Mouse (Mus musculus): ENCODE data around the gene Kxd1. TPM values are rescaled to one million over a fixed set of nuclear protein-coding genes. Genes with fewer than 3 reads are reported as not detected.

Kxd1 gene
- total and polyA plus RNA-seq, 3 experiments, result 47.5 to 180 (median 49.9) TPM

DNA sequence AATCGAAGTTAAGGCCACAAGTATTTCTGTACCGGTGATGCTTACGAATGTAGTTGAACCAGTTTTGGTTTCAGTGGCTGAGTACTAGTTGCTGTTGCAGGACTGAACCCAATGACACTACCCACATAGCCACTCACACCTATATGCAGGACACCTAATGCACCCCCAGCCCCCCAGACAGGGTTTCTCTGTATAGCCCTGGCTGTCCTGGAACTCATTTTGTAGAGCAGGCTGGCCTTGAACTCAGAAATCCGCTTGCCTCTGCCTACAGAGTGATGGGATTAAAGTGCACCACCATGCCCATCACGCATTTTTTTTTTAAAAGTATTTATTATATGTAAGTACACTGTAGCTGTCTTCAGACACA lies 20.7 kb downstream of the Kxd1 start:
- ATAC-seq (ENCODE audit: extremely low read depth, insufficient number of reproducible peaks, low FRiP score, poor library complexity, severe bottlenecking) (no peak), DNase-seq (ENCODE audit: low spot score) (no peak)
- H3K9me3 ChIP-seq (replicated peaks), result no peaks in the 10 kb centered on the region
- no peaks in the 10 kb centered on the region for H3K27me3 ChIP-seq (ENCODE audit: insufficient read depth, low read length)
- peaks cover 66% of the 10 kb centered on the region for H3K4me1 ChIP-seq (ENCODE audit: insufficient read depth, low read depth, low read length)
- TF ChIP-seq POLR2AphosphoS5 (IDR thresholded peaks at IDR 0.05; ENCODE audit: insufficient replicate concordance, low read depth, low read length), result peak; percentile 81; the same call in 1 of the 2 replicates
- TF ChIP-seq CTCF (IDR thresholded peaks at IDR 0.05; ENCODE audit: low read depth, low read length), result no peak
- TF ChIP-seq GATA2 (IDR thresholded peaks at IDR 0.05; ENCODE audit: borderline replicate concordance, low read depth, low read length), result no peak
- peak overlapping the region; percentile 81; the same call in 1 of the 2 replicates for H3K4me3 ChIP-seq (ENCODE audit: low read depth, low read length)
- peaks cover 70% of the 10 kb centered on the region for H3K36me3 ChIP-seq (replicated peaks)

GRCm38 (mm10) chr8:70506328-70507026 lies 21.3 kb downstream of the Kxd1 start, which contains the start of gene Rex1bd:
TSS of gene Rex1bd (minus strand) at chr8:70506752.
- H3K36me3 ChIP-seq (replicated peaks), result peaks cover 65% of the 10 kb centered on the region
- peak; percentile 72 for ATAC-seq (ENCODE audit: extremely low read depth, insufficient number of reproducible peaks, low FRiP score, poor library complexity, severe bottlenecking)
- no peaks in the 10 kb centered on the region for H3K9me3 ChIP-seq (replicated peaks)
- H3K27me3 ChIP-seq (ENCODE audit: insufficient read depth, low read length), result no peaks in the 10 kb centered on the region
- peak; percentile 74 for TF ChIP-seq CTCF (IDR thresholded peaks at IDR 0.05; ENCODE audit: low read depth, low read length)
- TF ChIP-seq GATA2 (IDR thresholded peaks at IDR 0.05; ENCODE audit: borderline replicate concordance, low read depth, low read length), result no peak
- H3K4me3 ChIP-seq (ENCODE audit: low read depth, low read length), result peak within 1 kb of the TSS; percentile 81
- peaks cover 61% of the 10 kb centered on the region for H3K4me1 ChIP-seq (ENCODE audit: insufficient read depth, low read depth, low read length)
- peak; percentile 95 for DNase-seq (ENCODE audit: low spot score)

DNA sequence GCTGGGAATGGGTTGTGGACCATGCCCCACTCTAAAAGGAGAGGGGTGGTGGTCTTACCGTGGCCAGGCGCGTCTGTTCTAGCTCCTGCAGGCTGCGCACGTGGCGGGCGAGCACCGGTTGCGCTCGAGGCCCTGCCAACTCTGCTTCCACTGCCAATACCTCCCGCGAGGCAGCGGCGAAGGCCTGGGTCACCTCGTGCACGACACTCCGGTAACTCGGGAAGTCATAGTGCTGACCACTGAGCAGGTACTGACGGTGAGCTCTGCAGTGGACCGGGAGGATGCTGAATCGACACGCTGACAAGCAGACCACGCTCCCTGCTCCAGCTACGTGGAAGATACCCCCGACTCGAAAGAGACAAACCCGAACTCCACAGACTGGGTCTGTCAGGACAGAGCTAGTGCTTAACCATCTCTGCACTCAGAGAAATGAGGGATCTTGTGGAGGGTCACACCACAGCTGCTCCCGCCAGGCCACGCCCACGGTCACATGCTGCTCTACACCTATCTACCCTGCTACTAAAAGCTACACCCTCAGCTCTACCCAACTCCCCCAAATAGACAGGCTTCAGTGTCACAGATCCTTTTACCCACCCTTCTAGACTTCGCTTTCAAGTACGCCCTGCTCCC lies 21.9 kb downstream of the Kxd1 start:
- peak overlapping the region; percentile 81 for H3K4me3 ChIP-seq (ENCODE audit: low read depth, low read length)
- no peak for DNase-seq (ENCODE audit: low spot score)
- H3K4me1 ChIP-seq (ENCODE audit: insufficient read depth, low read depth, low read length), result peaks cover 62% of the 10 kb centered on the region
- ATAC-seq (ENCODE audit: extremely low read depth, insufficient number of reproducible peaks, low FRiP score, poor library complexity, severe bottlenecking), result 0 out of 2 replicates have a peak, but pooled peaks have one; percentile 9
- peaks cover 65% of the 10 kb centered on the region for H3K36me3 ChIP-seq (replicated peaks)
- no peaks in the 10 kb centered on the region for H3K9me3 ChIP-seq (replicated peaks)
- TF ChIP-seq CTCF (IDR thresholded peaks at IDR 0.05; ENCODE audit: low read depth, low read length) (no peak), GATA1 (IDR thresholded peaks at IDR 0.05; ENCODE audit: borderline replicate concordance, low read length) (no peak), POLR2AphosphoS5 (IDR thresholded peaks at IDR 0.05; ENCODE audit: insufficient replicate concordance, low read depth, low read length) (peak; percentile 88; the same call in 1 of the 2 replicates), GATA2 (IDR thresholded peaks at IDR 0.05; ENCODE audit: borderline replicate concordance, low read depth, low read length) (no peak)
- H3K27me3 ChIP-seq (ENCODE audit: insufficient read depth, low read length), result peaks cover 4% of the 10 kb centered on the region; the same call in 1 of the 2 replicates

DNA sequence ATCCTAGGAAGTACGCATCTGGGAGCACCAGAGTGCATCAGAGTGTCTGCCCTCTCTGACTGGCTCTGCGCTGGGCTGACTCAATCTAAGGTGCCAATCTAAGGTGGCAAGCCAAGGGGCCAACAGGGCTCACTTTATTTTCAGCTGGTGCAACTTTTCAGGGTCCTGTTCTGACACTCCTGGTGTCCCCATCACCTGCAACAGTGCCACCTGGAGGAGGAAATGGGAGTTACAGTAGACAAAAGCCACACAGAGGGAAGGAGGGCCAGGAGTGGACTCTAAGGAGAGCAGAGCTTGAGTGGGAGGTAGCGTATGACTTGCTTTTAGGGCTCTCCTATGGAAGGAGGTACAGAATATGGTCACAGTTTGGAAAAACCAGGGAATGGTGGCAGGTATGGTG lies 22.9 kb downstream of the Kxd1 start:
- peak; percentile 63 for DNase-seq (ENCODE audit: low spot score)
- TF ChIP-seq POLR2AphosphoS5 (IDR thresholded peaks at IDR 0.05; ENCODE audit: insufficient replicate concordance, low read depth, low read length), result no peak
- TF ChIP-seq GATA1 (IDR thresholded peaks at IDR 0.05; ENCODE audit: borderline replicate concordance, low read length), result no peak
- no peak for TF ChIP-seq TAL1 (conservative IDR thresholded peaks at IDR 0.05; ENCODE audit: low read depth, low read length)
- TF ChIP-seq GATA2 (IDR thresholded peaks at IDR 0.05; ENCODE audit: borderline replicate concordance, low read depth, low read length), result no peak
- peak; percentile 85 for TF ChIP-seq CTCF (IDR thresholded peaks at IDR 0.05; ENCODE audit: low read depth, low read length)
- Histone ChIP-seq H3K36me3 (replicated peaks) (peaks cover 65% of the 10 kb centered on the region), H3K9me3 (replicated peaks) (no peaks in the 10 kb centered on the region), H3K4me3 (ENCODE audit: low read depth, low read length) (no peak overlapping the region), H3K27me3 (ENCODE audit: insufficient read depth, low read length) (peaks cover 5% of the 10 kb centered on the region), H3K4me1 (ENCODE audit: insufficient read depth, low read depth, low read length) (peaks cover 71% of the 10 kb centered on the region)
- ATAC-seq (ENCODE audit: extremely low read depth, insufficient number of reproducible peaks, low FRiP score, poor library complexity, severe bottlenecking), result no peak

DNA sequence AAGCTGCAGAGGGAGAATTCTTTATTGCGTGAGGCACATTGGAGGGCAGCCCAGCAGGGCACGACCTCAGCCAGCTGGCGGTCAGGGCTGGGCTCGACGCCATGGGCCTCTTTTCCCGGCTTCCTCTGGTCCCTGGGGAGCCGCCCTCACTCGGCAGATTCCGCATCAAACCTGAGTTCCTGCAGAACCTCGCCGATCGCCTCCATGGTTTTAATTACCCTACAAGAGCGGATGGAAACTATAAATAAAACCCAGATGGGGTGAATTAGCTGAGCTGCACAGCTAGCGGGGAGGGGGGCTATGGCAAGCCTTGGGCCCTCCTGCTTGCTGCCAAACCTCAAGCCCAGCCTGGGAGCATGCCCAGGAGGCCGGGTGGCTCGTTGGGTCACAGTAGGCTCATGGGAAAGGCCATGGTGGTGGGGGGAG lies 23.5 kb downstream of the Kxd1 start:
- Histone ChIP-seq H3K4me3 (ENCODE audit: low read depth, low read length) (no peak overlapping the region), H3K27me3 (ENCODE audit: insufficient read depth, low read length) (peaks cover 11% of the 10 kb centered on the region), H3K9me3 (replicated peaks) (no peaks in the 10 kb centered on the region), H3K36me3 (replicated peaks) (peaks cover 61% of the 10 kb centered on the region), H3K4me1 (ENCODE audit: insufficient read depth, low read depth, low read length) (peaks cover 77% of the 10 kb centered on the region)
- no peak for DNase-seq (ENCODE audit: low spot score)
- TF ChIP-seq GATA2 (IDR thresholded peaks at IDR 0.05; ENCODE audit: borderline replicate concordance, low read depth, low read length), result no peak
- TF ChIP-seq CTCF (IDR thresholded peaks at IDR 0.05; ENCODE audit: low read depth, low read length), result no peak
- TF ChIP-seq TAL1 (conservative IDR thresholded peaks at IDR 0.05; ENCODE audit: low read depth, low read length), result no peak
- TF ChIP-seq GATA1 (IDR thresholded peaks at IDR 0.05; ENCODE audit: borderline replicate concordance, low read length), result no peak
- no peak for TF ChIP-seq POLR2AphosphoS5 (IDR thresholded peaks at IDR 0.05; ENCODE audit: insufficient replicate concordance, low read depth, low read length)
- no peak for ATAC-seq (ENCODE audit: extremely low read depth, insufficient number of reproducible peaks, low FRiP score, poor library complexity, severe bottlenecking)

- H3K9me3 ChIP-seq (replicated peaks), result no peaks in the 10 kb centered on the region
- H3K27me3 ChIP-seq (ENCODE audit: insufficient read depth, low read length), result peaks cover 22% of the 10 kb centered on the region
- H3K4me3 ChIP-seq (ENCODE audit: low read depth, low read length), result no peak overlapping the region; the same call in 1 of the 2 replicates
- peak; percentile 89 for TF ChIP-seq CTCF (IDR thresholded peaks at IDR 0.05; ENCODE audit: low read depth, low read length)
- no peak for TF ChIP-seq GATA2 (IDR thresholded peaks at IDR 0.05; ENCODE audit: borderline replicate concordance, low read depth, low read length)
- H3K36me3 ChIP-seq (replicated peaks), result peaks cover 50% of the 10 kb centered on the region
- DNase-seq (ENCODE audit: low spot score) (peak; percentile 81), ATAC-seq (ENCODE audit: extremely low read depth, insufficient number of reproducible peaks, low FRiP score, poor library complexity, severe bottlenecking) (no peak)
- H3K4me1 ChIP-seq (ENCODE audit: insufficient read depth, low read depth, low read length), result peaks cover 75% of the 10 kb centered on the region
Observed at GRCm38 (mm10) chr8:70503062-70503750, 24.6 kb downstream of the Kxd1 start.

Measured in G1E (cell line).